Mouse (Mus musculus): Measurements from ENCODE around the gene Ndrg2.
"Not testable (repeated sequence)": the region's sequence is repeated elsewhere in the genome, so short reads cannot be mapped to it uniquely, and the experiment has no call there.

The Ndrg2 gene

DNA sequence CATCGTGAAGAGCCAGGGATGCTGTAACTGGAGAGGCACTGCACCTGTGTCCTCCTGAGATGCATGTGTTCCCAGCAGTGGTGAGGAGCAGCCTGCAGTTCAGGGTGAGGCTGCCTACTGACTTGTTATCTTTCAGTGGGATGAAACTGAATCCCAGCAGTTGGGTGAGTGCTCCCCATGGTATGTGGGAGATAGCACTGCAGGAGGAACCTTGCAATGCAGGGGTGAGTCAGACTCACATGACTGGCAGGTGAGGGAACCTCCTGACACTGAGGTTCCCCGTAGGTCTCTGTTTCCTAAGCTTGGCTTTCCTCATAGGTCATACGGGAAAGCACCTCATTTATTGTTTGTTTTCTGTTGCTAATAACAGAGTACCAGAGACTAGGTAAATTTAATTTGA, 36.4 kb downstream of the Ndrg2 start:
- in situ Hi-C loops (cut with MboI, MseI): no loop called here

DNA sequence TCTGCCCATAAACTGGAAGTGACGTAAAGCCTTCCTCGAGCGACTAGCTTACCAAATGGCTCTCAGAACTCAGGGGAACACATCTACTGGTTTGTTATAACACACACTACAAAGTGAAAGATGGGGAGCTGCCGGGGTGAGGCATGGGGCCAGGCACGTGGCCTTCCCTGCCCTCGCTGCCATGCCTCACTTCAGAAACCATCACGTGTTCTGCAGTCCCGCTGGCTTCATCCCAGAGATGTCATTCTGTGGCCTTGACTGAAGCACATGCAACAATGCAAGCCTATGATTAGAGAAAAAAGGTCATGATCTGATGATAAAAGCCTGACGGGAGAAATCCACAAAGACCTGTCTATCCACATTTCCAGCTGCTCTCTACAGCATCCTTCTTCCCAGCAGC, 42.2 kb downstream of the Ndrg2 start:
- in situ Hi-C loops (cut with MboI, MseI): no loop called here

DNA sequence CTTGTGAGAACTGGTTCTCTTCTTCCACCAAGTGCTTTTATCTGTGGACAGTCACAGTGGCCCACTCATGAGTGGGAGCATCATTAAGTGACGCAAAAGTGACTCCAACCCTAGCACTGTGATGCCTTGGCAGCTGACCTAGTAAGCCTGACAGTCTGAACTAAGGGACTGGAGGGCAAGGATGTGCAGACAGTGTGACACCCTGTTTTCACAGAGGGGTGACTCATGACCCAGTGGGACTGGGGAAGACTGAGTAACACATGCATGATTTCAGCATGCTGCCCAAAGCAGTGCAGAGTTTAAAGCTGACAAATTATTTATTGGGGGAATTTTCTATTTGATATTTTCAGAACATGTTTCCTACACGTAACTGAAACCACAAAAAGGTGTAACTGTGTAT, 43.2 kb downstream of the Ndrg2 start:
- in situ Hi-C loops (cut with MboI, MseI): no loop called here

DNA sequence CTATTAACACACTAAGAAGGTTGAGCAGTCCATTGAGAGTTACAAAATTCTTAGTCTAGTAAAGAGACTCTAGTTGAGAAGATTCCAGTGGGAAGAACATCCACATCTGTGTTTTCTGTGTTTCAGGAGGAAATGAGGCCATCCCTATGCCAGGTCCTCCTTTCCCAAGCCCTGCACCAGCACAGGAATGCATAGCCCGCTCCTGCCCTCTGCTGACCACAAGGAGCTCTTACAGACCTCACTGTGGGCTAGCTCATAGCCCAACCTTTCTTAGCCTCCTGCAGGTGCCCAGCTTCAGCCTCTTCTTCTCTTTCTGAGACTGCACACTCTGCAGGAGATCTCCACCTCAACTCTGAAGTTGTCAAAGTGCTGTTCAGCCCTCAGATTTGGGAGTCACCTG, 50.4 kb downstream of the Ndrg2 start:
- in situ Hi-C loops (cut with MboI, MseI): not testable (repeated sequence)

DNA sequence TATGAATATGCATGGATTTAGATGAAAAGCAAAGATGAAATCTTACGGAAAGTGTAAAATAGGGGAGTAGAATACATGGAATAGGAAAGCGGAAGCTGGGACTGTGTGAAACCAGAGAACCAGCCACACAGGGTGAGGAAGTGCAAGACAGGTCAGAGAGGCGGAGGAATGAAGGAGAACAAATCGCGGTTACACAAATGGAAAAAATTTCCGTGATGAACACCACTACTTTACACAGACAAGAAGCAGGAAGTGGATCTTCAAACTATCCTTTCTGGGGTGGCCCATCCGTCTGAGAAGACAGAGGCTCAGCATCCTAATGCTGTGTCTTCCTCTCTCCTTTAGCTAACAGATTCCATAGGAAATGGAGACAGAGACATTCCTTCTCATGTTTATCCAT, 58.7 kb downstream of the Ndrg2 start:
- in situ Hi-C loops (cut with MboI, MseI): not testable (repeated sequence)
